Mouse (Mus musculus): ENCODE results near the gene Yrdc. TPM values are rescaled to one million over a fixed set of nuclear protein-coding genes. Genes with fewer than 3 reads are reported as not detected.

The Yrdc gene
- polyA plus RNA-seq (2017; shearing (Covaris generic)) = 86.9 TPM

GRCm38 (mm10) chr4:124850261-124850913, at the start of gene Yrdc:
Gene Yrdc (plus strand): TSS chr4:124850679.

GRCm38 (mm10) chr4:124801552-124802308, 48.7 kb upstream of the Yrdc start, which contains the start of gene Mtf1:
Gene Mtf1 (plus strand): TSS chr4:124802104.

GRCm38 (mm10) chr4:124850933-124851658, 617 bp downstream of the Yrdc start, which contains the start of gene 1110065P20Rik:
Gene 1110065P20Rik (minus strand): TSS chr4:124851196.

GRCm38 (mm10) chr4:124861283-124862188, 11.1 kb downstream of the Yrdc start, which contains the start of gene Maneal:
Gene Maneal (minus strand): TSS chr4:124862171.

DNA sequence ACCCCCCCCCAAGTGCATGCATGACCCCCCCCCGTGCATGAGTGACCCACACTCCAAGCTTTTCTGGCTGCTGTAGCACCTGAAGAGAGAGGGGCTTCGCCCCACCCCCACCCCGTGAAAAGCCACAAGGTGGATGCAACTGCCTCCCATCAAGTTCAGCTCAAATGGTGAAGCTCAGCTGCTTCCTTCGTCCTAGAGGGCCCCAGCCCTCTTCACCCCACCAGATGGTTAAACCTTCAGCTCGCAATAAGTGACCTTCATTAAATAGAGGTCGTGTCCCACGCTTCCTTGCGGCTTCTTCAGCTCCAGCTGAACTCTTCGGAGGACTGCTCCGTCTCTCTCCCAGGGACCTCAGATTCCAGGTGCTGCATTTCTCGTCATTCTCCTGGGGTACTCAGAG, 30.1 kb downstream of the Yrdc start, which contains the start of gene Epha10:
TSS of gene Epha10 (plus strand) at position 301 of the 400 bp plus-strand sequence.

Other genes starting within 250 kb of the Yrdc start
- gene 3100002H09Rik, start 239.9 kb upstream of the Yrdc start, polyA plus RNA-seq (2017; shearing (Covaris generic)) = 0.28 TPM
- not detected for gene Pou3f1, start 193.9 kb upstream of the Yrdc start, polyA plus RNA-seq (2017; shearing (Covaris generic))
- gene Utp11, start 157.1 kb upstream of the Yrdc start, polyA plus RNA-seq (2017; shearing (Covaris generic)) = 61.4 TPM
- gene Fhl3, start 150.0 kb upstream of the Yrdc start, polyA plus RNA-seq (2017; shearing (Covaris generic)) = 0.84 TPM
- 133 TPM for gene Sf3a3, start 135.9 kb upstream of the Yrdc start, polyA plus RNA-seq (2017; shearing (Covaris generic))
- 124 TPM for gene Inpp5b, start 108.8 kb upstream of the Yrdc start, polyA plus RNA-seq (2017; shearing (Covaris generic))
- 17.9 TPM for gene Mtf1, start 48.6 kb upstream of the Yrdc start, polyA plus RNA-seq (2017; shearing (Covaris generic))
- 25.3 TPM for gene 1110065P20Rik, start 517 bp downstream of the Yrdc start, polyA plus RNA-seq (2017; shearing (Covaris generic))
- gene Maneal, start 11.5 kb downstream of the Yrdc start, polyA plus RNA-seq (2017; shearing (Covaris generic)) = 2.2 TPM
- gene Epha10, start 30.2 kb downstream of the Yrdc start, polyA plus RNA-seq (2017; shearing (Covaris generic)) = 0.08 TPM
- 14.6 TPM for gene 9930104L06Rik, start 86.4 kb downstream of the Yrdc start, polyA plus RNA-seq (2017; shearing (Covaris generic))
- gene Cdca8, start 88.6 kb downstream of the Yrdc start, polyA plus RNA-seq (2017; shearing (Covaris generic)) = 6.8 TPM
- not detected for gene Rspo1, start 135.8 kb downstream of the Yrdc start, polyA plus RNA-seq (2017; shearing (Covaris generic))
- 87.9 TPM for gene Gnl2, start 165.9 kb downstream of the Yrdc start, polyA plus RNA-seq (2017; shearing (Covaris generic))
- gene Dnali1, start 215.0 kb downstream of the Yrdc start, polyA plus RNA-seq (2017; shearing (Covaris generic)) = not detected
- 40.0 TPM for gene Snip1, start 216.0 kb downstream of the Yrdc start, polyA plus RNA-seq (2017; shearing (Covaris generic))
- gene Meaf6, start 234.5 kb downstream of the Yrdc start, polyA plus RNA-seq (2017; shearing (Covaris generic)) = 51.2 TPM